Mouse (Mus musculus) adrenal gland (tissue): ENCODE results near the gene Slc44a2.

ENCODE experiments used
- intact Hi-C: fragments of 180-260 bp; cut with DNase I; formaldehyde crosslinking; loops from one replicate; pipeline ENCODE4 v1.15.1; 2025

The Slc44a2 gene

GRCm38 (mm10) chr9:21368131-21368584, 47.7 kb downstream of the Slc44a2 start:
- intact Hi-C loops = no loop called here

- intact Hi-C loops = no loop called here
Measured at GRCm38 (mm10) chr9:21369080-21369479, 48.6 kb downstream of the Slc44a2 start.

DNA sequence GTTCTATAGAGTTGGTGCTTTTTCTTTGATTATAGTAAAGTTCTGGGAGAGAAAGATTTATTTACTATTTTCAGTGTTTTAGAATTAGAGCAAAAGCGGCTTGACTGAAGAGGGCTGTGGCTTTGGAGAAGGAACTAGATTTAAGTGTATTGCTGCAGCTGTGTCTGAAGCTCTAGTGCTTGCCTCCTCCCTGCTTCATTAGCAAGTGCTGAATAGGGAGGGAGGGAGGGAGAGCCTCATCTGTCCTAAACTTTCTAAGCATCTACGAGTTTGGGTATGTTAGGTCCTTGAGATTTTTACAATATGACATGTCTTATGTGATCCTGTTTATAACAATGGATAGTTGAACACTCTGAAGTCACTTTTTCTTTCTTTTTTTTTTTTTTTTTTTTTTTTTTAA, 50.4 kb downstream of the Slc44a2 start:
- intact Hi-C loops = no loop called here

DNA sequence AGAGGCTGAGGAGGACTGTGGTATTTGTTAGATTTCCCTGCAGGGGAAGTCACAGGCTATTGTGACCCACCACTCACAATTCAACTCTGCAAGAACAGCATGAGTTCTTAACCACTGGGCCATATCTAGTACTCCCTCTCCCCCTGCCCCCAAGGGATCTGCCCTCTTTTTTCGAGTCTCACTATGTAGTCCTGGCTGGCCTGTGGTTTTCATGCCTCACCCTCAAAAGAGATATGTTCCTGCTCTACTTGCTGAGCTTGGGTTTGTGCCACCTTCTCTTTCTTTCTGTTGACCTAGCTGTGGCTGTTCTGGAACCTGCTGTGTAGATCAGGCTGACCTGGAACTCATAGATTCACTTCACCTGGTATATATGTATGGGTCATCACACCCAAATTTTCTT, 52.0 kb downstream of the Slc44a2 start:
- intact Hi-C loops = no loop called here

GRCm38 (mm10) chr9:21379195-21379594, 58.7 kb downstream of the Slc44a2 start:
- intact Hi-C loops = no loop called here

- intact Hi-C loops = no loop called here
Measured at GRCm38 (mm10) chr9:21380868-21381267, 60.4 kb downstream of the Slc44a2 start.

DNA sequence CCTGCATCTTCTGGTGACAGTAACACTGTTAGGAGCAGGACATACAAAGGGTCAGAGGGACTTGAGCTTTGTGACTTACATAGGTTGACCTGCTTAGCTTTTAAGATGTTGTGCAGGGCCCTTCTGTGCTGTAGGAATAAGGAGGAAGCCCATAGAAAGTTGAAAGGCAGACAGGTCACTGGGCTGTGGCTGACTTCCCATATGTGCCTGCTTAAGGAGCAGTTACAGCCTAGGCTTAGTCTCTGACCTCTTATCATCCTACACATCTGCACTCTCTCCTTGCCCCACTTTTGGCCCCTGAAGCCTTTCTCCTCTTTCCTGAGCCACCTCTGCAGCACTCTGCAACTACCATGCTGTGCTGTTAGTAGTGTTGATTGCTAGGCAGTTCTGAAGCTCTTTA, 63.5 kb downstream of the Slc44a2 start:
- intact Hi-C loops = no loop called here

DNA sequence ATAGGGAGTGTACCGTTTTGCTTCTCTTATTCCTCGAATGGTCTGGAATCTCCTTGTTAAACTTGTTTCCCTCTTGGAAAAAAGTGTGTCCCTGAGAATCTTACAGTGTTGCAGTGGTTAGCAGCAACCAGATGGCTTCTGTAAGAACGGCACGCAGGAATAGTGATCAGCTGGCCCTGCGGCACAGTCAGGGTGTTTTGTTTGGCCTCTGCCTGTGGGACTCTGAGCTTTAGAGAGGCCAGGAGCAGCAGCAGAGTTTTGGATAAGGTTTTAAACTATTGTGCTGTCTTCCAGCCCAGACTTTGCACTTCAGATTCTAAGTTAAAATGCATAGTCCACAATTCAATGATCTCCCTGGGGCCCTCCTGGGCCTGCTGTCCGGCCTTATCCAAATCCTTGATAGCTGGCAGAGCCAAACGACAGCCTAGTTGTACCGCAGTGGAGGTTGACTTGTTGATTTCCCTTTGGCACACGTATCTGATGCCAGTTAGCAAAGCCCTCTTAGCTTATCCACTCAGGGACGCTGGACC, 72.2 kb downstream of the Slc44a2 start:
- intact Hi-C loops = no loop called here

DNA sequence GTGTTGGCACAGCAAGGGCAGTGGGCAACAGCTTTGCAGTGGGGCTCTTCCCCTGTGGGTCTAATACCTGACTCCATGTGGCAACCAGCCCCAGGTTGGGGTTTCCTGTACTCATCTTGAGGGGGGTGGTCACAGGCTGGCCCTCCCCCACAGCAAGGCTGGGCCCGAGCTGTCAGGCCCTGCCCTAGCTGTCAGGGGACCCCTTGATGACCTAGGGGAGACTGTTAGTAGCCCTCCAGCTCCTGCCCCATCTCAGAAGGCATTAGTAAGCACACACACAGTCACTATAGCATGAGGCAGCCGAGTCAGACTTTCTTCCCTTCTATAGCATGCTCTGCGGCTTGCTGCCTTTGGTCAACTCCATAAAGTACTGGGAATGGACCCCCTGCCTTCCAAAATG, 75.2 kb downstream of the Slc44a2 start:
- intact Hi-C loops = no loop called here

DNA sequence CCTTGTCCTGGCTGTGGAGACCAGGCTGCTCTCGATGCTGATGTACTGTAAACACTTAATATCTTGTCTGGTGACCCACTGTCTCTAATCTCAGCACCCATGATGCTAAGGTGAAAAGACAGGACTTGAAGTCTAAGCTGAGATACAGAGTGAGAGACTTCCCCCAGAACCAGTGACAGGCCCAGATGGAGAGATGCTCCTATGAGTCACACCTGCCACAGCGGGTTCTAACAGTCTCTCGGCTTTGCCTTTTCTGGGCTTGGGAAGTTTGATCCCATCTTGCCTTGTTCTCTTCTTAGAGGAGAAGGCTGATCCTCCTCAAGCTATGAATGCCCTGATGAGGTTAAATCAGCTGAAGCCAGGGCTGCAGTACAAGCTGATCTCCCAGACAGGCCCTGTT, 76.7 kb downstream of the Slc44a2 start:
- intact Hi-C loops = no loop called here

DNA sequence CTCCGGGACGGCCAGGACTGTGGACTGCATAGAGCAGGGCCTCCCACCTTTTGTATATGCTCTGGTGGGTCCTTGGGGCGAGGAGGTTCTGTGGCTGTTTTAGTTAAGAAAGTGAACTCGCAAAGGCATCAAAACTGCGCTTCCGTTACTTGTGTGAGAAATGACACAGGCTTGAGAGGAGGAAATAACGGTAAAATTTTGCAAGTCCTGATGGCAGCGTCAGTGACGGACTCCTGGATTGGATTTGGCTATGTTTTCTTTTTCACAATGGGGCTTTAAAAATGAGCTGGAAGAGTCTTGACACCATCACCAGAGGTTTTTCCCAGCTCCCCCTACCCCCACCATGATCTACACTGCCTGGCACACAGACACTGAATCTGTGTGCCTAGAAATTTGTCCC, 80.5 kb downstream of the Slc44a2 start:
- intact Hi-C loops = no loop called here

GRCm38 (mm10) chr9:21402764-21403253, 82.3 kb downstream of the Slc44a2 start:
- intact Hi-C loops = no loop called here

- intact Hi-C loops = no loop called here
Measured at GRCm38 (mm10) chr9:21403745-21404144, 83.2 kb downstream of the Slc44a2 start.
